Mouse (Mus musculus): ENCODE results near the gene Pkn3.

Pkn3 gene

DNA sequence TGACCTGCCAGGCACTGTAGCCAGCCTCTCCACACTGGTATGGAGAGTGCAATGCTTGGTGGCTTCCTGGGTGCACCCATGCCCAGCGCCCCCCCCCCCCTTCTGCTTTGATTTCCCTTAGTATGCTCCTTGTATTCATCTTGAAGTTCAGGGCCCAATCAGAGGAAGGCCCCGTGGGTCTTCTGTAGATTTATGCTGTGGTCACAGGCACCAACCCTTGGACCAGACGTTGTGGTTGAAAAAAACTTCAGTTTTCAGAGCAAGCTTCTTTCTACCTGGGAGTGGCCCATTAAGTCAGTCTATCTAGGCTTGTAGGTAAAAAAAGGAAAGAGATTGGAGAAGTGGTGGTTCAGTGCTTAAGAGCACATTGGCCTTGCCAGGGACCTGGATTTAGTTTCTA lies 13.7 kb upstream of the Pkn3 start:
- DNase-seq: no peak

- DNase-seq: no peak
These were observed 13.2 kb upstream of the Pkn3 start for GRCm38 (mm10) chr2:30064298-30064697.

DNA sequence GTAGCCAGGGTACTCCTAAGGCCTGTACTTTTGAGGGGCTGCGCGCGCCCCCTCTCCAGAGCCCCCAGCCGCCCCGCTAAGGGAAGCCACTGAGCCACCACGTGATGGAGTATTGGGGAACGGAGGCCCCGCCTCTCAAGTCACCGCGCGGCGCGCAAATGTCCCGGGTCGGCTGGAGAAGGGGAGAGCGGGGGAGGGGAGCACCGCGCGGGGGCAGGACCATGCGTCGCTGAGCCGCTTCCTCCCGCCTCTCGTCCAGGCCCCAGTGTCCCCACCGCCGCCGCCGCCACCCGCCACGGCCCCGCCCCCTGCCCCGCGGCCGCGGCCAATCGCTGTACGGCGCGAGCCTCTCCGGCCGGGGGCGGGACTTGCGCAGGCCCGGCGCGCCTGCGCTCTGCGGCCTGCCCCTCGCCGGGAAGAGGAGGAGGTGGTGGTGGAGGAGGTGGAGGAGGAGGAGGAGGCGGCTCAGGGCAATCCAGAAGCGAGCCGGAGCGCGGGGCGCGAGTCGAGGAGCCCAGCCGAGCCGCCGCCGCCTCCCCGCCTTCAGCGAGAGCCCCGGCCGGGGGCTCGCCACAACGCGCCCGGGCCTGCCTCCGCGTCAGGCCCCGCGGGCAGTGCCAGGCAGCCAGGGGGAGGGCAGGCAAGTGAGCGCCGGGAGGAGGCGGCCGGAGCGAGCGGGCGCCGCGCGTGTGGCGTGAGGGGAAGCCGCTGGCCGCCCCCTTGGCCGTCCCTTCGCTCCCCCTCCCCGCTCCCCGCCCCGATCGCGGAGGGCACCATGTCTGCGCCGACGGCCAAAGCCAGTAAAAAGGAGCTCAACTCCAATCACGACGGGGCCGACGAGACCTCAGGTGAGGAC lies 11.2 kb upstream of the Pkn3 start:
- DNase-seq: peak; percentile 97

DNA sequence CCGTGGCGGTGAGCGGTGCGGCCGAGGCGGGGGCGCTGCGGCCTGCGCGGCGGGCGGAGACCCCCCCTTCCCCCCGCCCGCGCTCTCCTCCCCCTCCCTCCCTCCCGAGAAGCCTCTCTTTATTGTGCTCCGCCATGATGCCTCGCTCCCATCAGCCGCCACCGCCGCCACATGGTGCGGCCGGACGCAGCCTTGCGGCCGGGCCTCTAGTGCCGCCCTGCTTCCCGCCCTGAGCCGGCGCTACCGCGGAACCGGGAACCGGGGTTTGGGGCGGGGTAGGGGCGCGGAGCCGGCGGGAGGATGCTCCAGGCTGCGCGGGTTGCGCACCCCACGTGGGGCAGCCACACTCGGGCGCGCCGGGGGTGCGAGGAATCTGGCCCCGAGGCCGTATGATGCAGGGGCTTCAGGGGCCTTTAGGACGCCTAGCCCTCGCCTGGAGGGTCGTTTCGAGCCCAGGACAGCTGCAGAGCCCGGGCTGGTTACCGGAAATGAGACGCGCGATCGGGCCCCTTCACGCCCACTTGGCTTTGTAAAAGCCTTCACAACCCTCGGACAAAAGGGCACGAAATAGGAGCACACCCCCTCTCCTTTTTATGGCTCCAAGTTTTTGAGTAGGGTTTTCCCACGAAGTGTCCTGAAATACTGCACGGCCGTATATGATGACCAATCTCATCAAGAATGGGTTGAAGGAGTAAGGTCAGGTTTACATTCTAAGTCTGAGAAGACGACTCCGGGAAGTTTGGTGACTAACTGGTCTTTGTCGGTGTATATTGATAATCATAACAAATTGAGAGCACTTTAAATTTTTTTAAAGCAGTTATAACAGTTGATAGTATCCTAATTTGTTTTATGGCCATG lies 10.2 kb upstream of the Pkn3 start:
- peak; percentile 67 for DNase-seq

DNA sequence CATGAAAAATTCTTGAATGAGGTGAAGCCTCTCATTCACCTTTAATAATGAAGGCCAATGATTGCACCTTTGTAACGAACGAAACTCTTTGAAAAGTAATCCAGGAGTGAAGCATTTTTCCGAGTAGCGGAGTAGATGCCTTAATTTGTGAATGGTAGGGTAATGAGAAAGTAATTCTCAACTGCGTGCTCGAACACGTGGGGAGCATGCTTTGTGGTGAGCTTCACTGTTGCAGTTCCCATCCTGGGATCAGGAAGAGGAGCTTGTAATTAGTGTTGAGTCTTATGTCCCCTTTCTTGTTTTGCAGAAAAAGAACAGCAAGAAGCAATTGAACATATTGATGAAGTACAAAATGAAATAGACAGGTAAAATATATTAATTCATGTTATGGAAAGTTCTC lies 9.5 kb upstream of the Pkn3 start:
- no peak for DNase-seq

DNA sequence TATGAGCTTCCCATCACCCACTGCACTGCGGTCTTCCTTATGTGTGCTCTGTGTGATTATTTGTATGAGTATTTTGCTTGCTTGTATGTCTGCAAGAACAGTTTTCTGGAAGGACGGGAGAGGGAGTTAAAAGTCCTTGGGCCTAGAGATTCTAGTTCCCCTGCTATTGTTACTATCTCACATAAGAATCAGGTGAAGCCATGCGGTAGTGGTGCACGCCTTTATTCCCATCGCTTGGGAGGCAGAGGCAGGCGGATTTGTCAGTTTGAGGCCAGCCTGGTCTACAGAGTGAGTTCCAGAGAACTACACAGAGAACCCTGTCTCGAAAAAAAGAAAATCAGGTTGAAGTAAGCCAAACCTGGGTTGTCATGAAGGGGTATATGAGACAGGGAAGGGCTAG lies 4.6 kb upstream of the Pkn3 start:
- DNase-seq: no peak

GRCm38 (mm10) chr2:30073285-30073684 lies 4.2 kb upstream of the Pkn3 start:
- DNase-seq: no peak

DNA sequence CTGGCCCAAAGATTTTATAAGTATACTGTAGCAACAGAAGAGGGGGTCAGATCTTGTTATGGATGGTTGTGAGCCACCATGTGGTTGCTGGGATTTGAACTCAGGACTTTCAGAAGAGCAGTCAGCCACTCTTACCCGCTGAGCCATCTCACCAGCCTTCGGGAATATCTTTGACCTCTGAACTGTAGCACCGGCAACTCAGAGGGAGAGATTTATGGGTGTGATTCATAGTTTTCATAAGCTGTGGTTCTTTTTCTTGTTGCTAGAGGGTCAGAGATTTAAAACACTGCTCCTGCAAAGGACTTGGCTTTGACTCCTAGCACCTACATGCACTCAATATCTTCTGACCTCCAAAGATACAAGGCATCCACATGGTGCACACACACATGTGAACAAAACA lies 1.9 kb upstream of the Pkn3 start:
- DNase-seq: no peak

DNA sequence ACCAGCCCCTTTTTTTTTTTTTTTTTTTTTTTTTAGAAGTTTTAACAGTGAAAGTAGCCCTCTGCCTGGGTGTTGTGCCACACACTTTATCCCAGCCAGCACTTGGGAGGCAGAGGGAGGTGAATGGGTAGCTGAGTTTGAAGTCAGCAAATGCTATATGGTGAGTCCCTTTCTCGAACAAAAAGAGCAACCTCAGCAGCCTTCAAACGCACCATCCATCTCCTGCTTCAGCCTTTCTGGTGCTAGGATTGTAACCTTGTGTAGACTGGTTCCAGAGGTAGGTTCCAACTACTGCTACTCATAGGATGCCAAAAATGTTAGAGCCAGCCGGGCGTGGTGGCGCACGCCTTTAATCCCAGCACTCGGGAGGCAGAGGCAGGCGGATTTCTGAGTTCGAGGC lies 1.0 kb upstream of the Pkn3 start:
- no peak for DNase-seq

DNA sequence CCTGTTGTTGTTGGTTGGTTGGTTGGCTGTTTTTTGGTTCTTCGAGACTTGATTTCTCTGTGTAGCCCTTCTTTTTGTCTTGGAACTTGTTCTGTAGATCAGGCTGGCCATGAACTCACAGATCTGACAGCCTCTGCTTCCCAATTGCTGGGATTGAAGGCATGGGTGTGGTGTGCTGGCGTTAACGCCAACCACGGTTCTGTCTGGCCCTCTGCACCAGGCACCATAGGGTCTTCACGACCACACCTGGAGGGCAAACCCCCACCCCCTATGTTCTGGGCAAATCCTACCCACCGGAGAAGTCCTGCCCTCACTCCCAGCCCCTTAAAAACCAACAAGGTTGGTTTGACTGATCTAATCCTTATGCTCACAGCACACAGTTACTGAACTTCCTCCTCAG lies 525 bp upstream of the Pkn3 start:
- no peak for DNase-seq

DNA sequence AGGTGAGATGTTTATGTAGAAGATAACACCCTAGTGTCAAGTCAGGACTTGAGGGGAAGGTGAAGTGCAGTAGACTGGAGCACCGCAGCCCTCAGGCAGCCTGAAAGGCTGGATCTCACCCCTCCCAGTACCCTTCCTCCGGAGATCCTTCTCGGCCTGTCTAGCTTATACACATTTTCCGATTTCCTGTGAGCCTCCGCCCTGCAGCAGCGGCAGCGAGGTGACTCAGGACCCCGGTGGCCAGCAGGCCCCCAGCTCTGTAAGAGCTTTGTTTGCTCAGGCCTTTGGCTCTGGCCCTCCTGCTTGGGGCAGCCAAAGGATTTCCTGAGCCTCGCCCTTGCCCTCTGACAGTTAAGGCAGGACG lies 847 bp downstream of the Pkn3 start:
- no peak for DNase-seq

DNA sequence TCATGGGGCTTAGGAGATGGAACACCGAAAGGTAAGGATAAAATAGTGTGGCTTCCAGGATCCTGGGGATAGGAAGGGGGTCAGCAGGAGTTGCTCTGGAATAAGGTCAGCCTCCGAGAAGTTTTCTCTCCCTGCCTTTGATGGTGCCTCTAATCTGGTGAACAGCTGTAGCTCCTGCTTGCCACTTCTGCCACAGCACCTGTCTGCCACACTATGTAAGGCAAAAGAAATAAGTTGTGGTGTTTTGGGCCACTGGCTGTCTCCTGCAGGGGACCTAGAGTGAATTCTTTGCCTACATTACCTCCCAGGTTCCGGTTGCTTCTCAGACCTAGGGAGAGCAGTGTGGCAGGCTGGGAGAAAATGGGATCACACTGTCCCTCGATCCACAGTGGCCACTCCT lies 1.3 kb downstream of the Pkn3 start:
- no peak for DNase-seq

GRCm38 (mm10) chr2:30080181-30080800 lies 2.8 kb downstream of the Pkn3 start:
- DNase-seq: no peak

GRCm38 (mm10) chr2:30084113-30084512 lies 6.6 kb downstream of the Pkn3 start:
- DNase-seq: no peak

GRCm38 (mm10) chr2:30084632-30085031 lies 7.1 kb downstream of the Pkn3 start:
- DNase-seq: no peak

DNA sequence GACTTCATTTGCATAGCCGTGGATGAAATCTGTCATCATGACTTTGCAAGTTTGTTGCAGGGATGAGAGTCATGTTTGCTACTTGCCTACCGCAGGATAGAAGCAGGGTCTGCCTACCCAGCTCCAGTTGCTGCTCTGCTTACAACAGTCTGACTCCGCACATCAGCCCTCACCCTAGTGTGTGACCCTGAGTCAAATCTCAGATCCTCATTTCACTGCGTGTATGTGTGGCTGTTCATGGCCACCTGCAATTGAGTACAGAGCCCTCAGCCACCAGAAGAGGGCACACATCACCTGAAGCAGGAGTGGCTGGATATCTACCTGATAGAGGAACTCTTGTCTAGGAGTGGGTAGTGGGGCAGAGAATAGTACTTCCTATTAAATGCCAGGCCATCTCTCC lies 9.8 kb downstream of the Pkn3 start:
- DNase-seq: no peak

DNA sequence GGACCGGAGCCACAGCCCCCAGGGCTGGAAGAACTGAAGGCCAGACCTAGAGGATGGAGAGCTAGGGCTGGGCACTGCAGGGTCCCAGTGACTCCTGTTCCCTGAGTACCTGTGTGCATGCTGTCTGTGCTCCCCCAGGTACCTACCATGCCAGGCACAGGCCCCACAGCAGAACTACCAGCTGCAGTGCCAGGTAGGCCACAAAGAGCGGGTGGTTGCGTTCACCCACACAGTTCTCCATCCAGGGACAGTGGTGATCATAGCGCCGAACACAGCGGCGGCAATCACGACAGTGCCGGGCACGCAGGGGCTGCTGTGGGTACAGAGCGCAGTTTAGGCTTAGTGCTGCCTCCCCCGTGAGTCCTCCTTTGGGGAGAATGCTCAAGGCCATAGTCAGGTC lies 14.0 kb downstream of the Pkn3 start:
- no peak for DNase-seq

- DNase-seq: no peak
These were observed 14.9 kb downstream of the Pkn3 start for GRCm38 (mm10) chr2:30092280-30092918.

DNA sequence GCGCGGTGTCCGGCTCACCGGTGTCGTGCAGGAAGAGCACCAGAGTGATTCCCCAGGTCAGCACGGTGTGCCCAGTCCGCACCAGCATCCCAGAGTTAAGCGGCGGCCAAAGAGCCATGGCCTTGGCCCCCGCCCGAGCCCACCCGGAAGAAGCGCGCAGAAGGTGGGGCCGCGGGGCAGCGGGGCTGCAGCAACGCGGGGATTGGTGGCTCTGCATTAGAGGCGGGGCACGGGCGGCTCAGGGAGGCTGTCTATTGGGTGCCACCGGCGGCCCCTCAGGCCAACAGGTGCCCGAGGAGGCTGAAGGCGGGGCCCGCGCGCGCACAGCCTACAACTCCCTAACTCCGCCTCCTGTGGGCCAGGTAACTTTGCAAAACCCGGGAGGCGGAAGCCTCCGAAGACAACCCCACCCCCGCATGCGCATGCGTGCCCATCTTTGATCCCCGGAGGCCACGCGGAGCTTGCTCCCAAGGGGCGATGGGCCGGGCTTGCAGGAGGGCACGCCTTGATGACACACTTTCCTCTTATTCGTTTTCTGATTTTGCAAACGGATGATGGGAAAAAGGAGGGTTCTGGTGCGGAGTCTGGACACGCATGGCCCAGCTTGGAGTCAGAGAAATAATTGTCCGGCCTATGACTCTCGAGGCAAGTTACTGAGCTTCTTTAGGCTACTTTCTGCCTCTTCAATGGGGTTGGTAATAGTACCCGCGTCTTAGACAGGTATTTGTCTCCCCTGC lies 16.2 kb downstream of the Pkn3 start, which contains the start of gene Zdhhc12:
Zdhhc12 (minus strand) TSS at position 178 of the 737 bp plus-strand sequence.
- peak; percentile 95 for DNase-seq

DNA sequence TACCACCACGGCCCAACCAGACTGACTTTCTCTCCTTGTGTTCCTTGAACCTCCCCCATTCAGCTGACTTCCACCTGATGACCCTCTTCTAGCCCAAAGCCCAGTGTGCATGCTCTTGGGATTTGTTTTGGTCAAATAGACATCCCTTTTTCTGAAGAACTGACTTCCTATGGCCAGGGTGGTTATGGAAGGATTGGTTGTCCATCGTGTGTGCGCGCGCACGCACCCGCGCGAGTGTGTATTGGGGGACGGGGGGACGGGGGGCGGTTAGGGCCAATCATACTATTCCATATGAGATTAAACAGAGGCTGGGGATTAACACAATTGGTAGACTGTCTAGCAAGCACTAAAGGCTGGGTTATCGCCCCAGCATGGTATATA lies 16.7 kb downstream of the Pkn3 start:
- DNase-seq: no peak

GRCm38 (mm10) chr2:30095882-30096527 lies 18.5 kb downstream of the Pkn3 start:
- no peak for DNase-seq

GRCm38 (mm10) chr2:30100214-30100613 lies 22.7 kb downstream of the Pkn3 start:
- DNase-seq: no peak
